Mouse (Mus musculus) cerebellum, adult 18-20 months (tissue): ENCODE measurements around the gene Nt5dc3.

ENCODE experiments used
- DNase-seq, 2 experiments: peaks; one replicate each; pipeline ENCODE4 v3.0.0; 2021

The Nt5dc3 gene

DNA sequence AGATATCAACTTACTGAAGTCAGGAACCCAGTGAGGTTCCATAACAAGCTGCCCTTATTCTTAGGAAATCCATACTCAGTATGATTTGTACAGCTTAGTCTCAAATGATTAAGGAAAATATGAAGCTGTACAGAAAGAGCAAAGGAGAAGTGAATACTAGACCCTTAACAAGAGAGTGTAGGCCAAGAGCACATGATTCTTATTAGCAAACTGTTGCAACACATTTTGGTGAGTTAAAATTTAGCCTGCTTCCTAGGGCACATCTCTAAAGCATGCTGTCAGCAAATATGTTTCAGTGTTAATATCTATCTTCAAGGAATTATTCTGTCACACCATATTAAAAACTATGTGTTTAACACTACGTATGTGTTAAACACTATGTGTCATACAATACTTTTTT, 107.6 kb downstream of the Nt5dc3 start:
- no peak for DNase-seq
